Comparison of ENCODE assay signal across 8 mouse cellular contexts in genomic region chr12:11196142-11196597, GRCm38 (mm10). TPM values are rescaled to one million over a fixed set of nuclear protein-coding genes. Genes with fewer than 3 reads are reported as not detected.
DNase-seq lines count a peak whose midpoint lies in the region; ATAC-seq and TF ChIP-seq lines count a peak whose summit lies in the region.

No protein-coding gene starts in this region.

- no peaks in the 10 kb centered on the region for H3K9me3 ChIP-seq in intestine, postnatal 0 days (ENCODE audit: control insufficient read depth)
- no peaks in the 10 kb centered on the region for H3K9me3 ChIP-seq in limb, embryonic 11.5 days (ENCODE audit: control insufficient read depth, low read length)
- H3K9me3 ChIP-seq in midbrain, embryonic 12.5 days = no peaks in the 10 kb centered on the region

- no peaks in the 10 kb centered on the region for H3K36me3 ChIP-seq in intestine, postnatal 0 days (ENCODE audit: control insufficient read depth, insufficient read depth)
- no peaks in the 10 kb centered on the region for H3K36me3 ChIP-seq in limb, embryonic 11.5 days (ENCODE audit: control insufficient read depth, insufficient read depth, low read length)
- no peaks in the 10 kb centered on the region for H3K36me3 ChIP-seq in midbrain, embryonic 12.5 days

- H3K4me1 ChIP-seq in intestine, postnatal 0 days (replicated peaks; ENCODE audit: control insufficient read depth, insufficient read depth, low read length) = no peaks in the 10 kb centered on the region
- H3K4me1 ChIP-seq in limb, embryonic 11.5 days (ENCODE audit: control insufficient read depth, insufficient read depth, low read length) = no peaks in the 10 kb centered on the region
- H3K4me1 ChIP-seq in midbrain, embryonic 12.5 days = peaks cover 6% of the 10 kb centered on the region; the same call in 1 of the 2 replicates

- DNase-seq in adrenal gland, adult 18-20 months (ENCODE audit: low spot score in 2 of 2) = peak; percentile 77 to 82
- DNase-seq in embryo, embryonic 11.5 days (ENCODE audit: low read depth, low spot score) = peak; percentile 51
- DNase-seq in heart, adult 11 months = peak; percentile 98
- peak; percentile 92 for DNase-seq in limb, embryonic 11.5 days (ENCODE audit: low spot score)
- peak; percentile 41 for DNase-seq in skeletal muscle tissue, adult 2 months (ENCODE audit: low read depth, low spot score)
- peak; percentile 66 for DNase-seq in yolk sac, embryonic 10.5 days (ENCODE audit: low spot score)

- no peak overlapping the region for H3K4me3 ChIP-seq in intestine, postnatal 0 days (ENCODE audit: low read depth, low read length)
- H3K4me3 ChIP-seq in limb, embryonic 11.5 days (ENCODE audit: low read depth, low read length) = no peak overlapping the region
- 0 out of 2 replicates have a peak overlapping the region, but pooled peaks have one; percentile 10 for H3K4me3 ChIP-seq in midbrain, embryonic 12.5 days

- ATAC-seq in intestine, postnatal 0 days = no peak
- ATAC-seq in limb, embryonic 11.5 days (ENCODE audit: insufficient number of reproducible peaks, low FRiP score, low TSS enrichment, low read depth) = peak; percentile 72
- peak; percentile 76 for ATAC-seq in midbrain, embryonic 12.5 days (ENCODE audit: low FRiP score, low read depth)

- no peaks in the 10 kb centered on the region for H3K27me3 ChIP-seq in intestine, postnatal 0 days (replicated peaks; ENCODE audit: control insufficient read depth, insufficient read depth, low read length)
- H3K27me3 ChIP-seq in limb, embryonic 11.5 days (ENCODE audit: control insufficient read depth, insufficient read depth, low read length) = no peaks in the 10 kb centered on the region
- no peaks in the 10 kb centered on the region for H3K27me3 ChIP-seq in midbrain, embryonic 12.5 days

- H3K9ac ChIP-seq in intestine, postnatal 0 days (ENCODE audit: low read depth, low read length) = no peak overlapping the region
- H3K9ac ChIP-seq in limb, embryonic 11.5 days (ENCODE audit: low read length) = no peak overlapping the region
- H3K9ac ChIP-seq in midbrain, embryonic 12.5 days (replicated peaks) = no peak overlapping the region

- H3K4me2 ChIP-seq in intestine, postnatal 0 days (replicated peaks; ENCODE audit: low read depth) = peak overlapping the region; percentile 50
- 0 out of 2 replicates have a peak overlapping the region, but pooled peaks have one; percentile 18 for H3K4me2 ChIP-seq in limb, embryonic 11.5 days (ENCODE audit: low read depth, severe bottlenecking)
- H3K4me2 ChIP-seq in midbrain, embryonic 12.5 days (replicated peaks) = peak overlapping the region; percentile 46

- TF ChIP-seq CTCF in intestine, postnatal 0 days (IDR thresholded peaks at IDR 0.05; ENCODE audit: low read depth) = peak; percentile 91

- no peak overlapping the region for H3K27ac ChIP-seq in intestine, postnatal 0 days (ENCODE audit: low read depth, low read length)
- H3K27ac ChIP-seq in limb, embryonic 11.5 days (replicated peaks; ENCODE audit: low read depth, low read length) = no peak overlapping the region
- H3K27ac ChIP-seq in midbrain, embryonic 12.5 days (replicated peaks) = no peak overlapping the region

- WGBS in intestine, postnatal 0 days = 5% methylated on average over 18 of the region's 19 CpGs
- WGBS in limb, embryonic 11.5 days = 11% methylated on average over 16 of the region's 19 CpGs
- 10% methylated on average over 18 of the region's 19 CpGs for WGBS in midbrain, embryonic 12.5 days

RNA-seq across cellular contexts. Expression of gene Msgn1, which starts 12.6 kb away (rescaled TPM):
- not detected for total RNA-seq in adrenal gland, adult 18-20 months (2021)
- polyA plus RNA-seq in intestine, postnatal 0 days (2015; fragmentation: Nextera tagmentation; extraction: Ambion mirVana) = not detected in 2 replicates
- 0.34 TPM in 1 of 2 replicates, not detected in the other for polyA plus RNA-seq in limb, embryonic 11.5 days (2014; fragmentation: Nextera tagmentation; extraction: Ambion mirVana)
- polyA plus RNA-seq in midbrain, embryonic 12.5 days (2016; fragmentation: Nextera tagmentation; extraction: Ambion mirVana) = not detected in 2 replicates

RNA-seq across cellular contexts. Expression of gene Kcns3, which starts 45.3 kb away (rescaled TPM):
- total RNA-seq in adrenal gland, adult 18-20 months (2021) = 1 to 10 TPM; 3.2 to 8.9 TPM
- polyA plus RNA-seq in intestine, postnatal 0 days (2015; fragmentation: Nextera tagmentation; extraction: Ambion mirVana) = 10.4 and 11.8 TPM in 2 replicates
- 0.26 and 0.41 TPM in 2 replicates for polyA plus RNA-seq in limb, embryonic 11.5 days (2014; fragmentation: Nextera tagmentation; extraction: Ambion mirVana)
- 0.38 TPM in 1 of 2 replicates, not detected in the other for polyA plus RNA-seq in midbrain, embryonic 12.5 days (2016; fragmentation: Nextera tagmentation; extraction: Ambion mirVana)

Comparison
In these comparisons a context has a peak if more than half of its experiments do, and no peak if none do; other contexts are left out.
1. DNase-seq: peak in every context shown above with its lines; median percentile 98 in heart, adult 11 months; 92 in limb, embryonic 11.5 days; 80 in adrenal gland, adult 18-20 months; 66 in yolk sac, embryonic 10.5 days; 51 in embryo, embryonic 11.5 days; 41 in skeletal muscle tissue, adult 2 months.